Mouse (Mus musculus) CD4-positive, CD25-positive, alpha-beta regulatory T cell, adult 2 months (primary cell): ENCODE measurements around the gene Pgpep1l.

Experiments used
- DNase-seq: peaks from one replicate; pipeline ENCODE4 v3.0.0-alpha.2; 2012; ENCODE audit warnings: low read depth, low spot score

Pgpep1l gene

DNA sequence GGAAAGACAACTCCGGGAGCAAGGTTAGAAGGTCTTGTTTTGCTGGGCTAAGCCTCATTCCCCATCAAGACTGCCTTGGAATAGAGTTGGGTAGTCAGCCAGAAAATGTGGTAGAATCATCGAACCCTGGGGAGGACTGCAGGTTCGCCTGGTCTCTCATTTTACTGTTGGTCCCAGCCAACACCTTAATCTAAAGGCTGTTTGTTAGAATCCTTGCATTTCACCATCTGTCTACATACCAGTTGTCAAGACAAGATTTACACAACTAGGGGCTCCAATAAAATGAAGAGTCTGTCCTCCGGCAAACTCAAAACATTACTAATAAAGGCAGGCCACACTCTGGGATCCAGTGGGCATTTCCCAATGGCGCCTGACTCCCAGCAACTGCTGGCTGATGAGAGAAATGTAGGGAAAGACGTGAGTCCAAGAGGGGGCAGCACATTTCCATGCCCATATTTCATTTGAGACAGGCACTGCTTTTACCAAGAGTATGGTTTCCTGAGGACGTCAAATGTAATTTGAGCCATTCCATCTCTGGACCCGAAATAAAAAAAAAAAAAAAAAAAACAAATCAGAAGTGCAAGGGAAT lies 1.3 kb downstream of the Pgpep1l start:
- DNase-seq, result peak; percentile 19

DNA sequence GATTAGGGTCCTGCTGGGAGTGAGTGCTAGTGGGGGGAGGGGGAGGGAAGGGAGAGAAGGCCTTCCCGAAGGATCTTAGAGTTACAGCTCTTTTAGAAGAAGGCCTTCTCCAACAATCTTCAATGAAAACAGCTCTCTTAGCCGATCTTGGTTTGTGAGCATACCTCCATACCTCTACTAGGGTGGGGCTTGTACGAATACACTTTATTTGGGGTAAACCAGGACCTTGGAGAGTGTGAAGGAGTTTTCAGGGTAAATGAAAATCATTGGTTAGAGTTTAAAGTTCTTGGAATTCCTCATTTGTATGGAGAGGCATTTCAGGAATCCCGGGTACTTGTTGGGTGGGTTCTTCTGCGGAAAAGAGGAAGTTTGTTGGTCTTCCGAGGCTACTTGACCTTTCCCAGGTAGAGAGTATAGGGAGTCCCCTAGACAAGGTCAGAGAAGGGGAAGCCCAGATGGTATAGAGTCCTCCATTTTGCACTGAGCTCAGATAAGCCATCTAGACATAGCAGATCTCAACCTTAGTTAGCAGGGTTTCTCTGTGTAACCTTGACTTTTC lies 4.4 kb downstream of the Pgpep1l start:
- no peak for DNase-seq

DNA sequence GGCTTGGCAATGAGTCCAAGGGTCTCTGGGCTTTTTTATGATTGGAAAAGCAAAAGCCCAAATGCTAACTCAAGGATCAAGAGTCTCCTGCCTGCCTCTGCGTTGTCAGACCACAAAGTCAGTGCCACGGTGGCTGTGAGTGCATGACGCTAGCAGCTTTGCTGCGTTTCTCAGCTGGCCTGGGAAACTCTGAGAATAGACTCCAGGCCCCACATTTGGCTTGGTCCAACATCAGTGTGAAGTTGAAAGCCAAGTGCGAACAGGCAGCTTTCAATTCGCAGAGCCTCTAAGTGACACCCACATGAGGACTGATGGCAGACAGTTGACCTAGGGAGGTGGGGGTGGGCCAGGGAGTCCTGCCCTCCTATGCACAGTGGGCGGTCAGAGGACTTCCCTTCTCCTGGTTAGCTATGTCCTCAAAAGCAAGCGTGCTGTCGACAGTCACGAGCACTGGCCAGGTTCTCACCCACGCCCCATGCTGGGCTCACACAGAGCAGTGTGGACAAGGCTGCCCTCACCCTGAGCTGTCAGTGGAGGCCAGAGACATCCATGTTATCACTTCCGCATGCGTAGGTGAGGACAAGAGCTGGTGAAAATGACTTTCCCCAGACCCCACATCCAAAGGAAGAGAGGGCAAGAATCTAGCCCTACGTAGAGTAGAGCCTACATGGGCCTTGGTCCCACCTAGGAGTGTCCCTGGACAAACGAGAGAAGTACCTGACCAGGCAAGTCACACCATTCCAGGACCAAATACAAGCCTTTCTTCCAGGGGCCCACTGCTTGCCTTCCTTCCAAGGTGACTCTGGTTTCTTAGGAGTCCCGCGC lies 5.5 kb downstream of the Pgpep1l start:
- peak; percentile 55 for DNase-seq

DNA sequence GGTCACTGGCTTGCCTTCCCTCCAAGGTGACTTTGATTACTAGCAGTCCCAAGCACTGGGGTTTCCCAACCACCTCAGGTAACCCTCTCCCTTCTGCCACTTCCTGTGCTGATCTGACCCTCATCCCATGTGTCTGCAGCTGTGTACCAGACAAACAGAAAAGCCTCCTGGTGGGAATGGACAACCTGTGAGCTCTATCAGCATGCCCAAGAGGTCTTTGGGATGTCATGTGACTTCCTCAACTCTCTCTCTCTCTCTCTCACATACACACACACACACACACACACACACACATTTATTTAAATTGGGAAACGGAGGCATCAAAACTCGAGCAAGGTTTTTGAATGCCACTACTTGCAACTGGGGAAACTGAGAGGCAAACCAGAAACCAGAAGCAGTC lies 6.3 kb downstream of the Pgpep1l start:
- peak; percentile 39 for DNase-seq

DNA sequence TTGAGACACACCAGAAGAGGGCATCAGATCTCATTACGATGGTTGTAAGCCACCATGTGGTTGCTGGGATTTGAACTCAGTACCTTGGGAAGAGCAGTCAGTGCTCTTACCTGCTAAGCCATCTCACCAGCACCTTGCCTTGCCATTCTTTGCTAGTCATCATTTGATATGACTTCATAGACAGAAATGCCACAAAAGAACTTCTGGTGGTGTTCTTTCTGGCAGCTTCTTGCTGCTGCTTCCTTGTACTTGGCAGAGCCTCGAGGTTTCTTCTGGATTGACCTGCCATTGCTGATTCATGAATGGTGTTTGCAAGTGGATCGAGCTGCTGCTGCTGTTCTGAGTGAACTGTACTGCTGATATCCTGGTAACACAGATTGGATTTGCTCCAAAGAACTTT lies 13.1 kb downstream of the Pgpep1l start:
- peak; percentile 47 for DNase-seq

DNA sequence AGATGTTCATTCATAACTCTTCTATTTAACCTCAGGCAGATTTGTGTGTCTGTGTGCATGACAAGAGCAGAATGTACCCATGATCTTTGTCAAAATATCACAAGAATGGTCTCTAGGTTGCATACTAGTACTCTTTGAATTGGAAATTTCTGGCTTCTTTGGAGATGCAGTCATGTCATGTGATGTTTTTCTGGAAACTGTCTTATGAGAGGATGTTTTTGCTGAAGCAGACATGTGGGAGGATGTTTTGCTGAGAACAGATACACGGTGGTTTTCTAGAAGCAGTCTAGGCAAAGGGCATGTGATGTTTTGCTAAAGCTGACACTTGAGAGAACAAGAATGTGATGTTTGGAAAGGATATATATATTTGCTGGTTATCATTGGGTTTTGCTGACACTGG lies 13.6 kb downstream of the Pgpep1l start:
- peak; percentile 82 for DNase-seq

DNA sequence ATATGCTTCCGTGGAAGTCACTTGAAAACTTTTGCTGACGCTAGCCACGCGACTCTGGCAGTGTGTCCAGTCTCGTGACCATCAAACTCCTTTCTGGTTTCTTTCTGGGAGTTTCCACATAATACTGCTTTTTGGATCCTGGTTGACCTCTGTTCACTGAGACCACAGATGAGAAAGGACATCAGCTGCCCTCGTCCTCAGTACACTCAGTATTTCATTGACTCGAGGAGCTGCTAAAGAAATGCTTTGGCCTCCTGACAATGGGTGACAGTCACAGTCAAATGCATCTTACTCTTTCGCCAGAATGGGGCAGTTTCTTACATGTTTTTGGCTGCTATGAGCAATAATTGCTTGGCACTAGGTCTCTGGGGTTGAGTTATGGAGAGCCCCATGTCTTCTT lies 17.8 kb downstream of the Pgpep1l start:
- DNase-seq, result no peak

DNA sequence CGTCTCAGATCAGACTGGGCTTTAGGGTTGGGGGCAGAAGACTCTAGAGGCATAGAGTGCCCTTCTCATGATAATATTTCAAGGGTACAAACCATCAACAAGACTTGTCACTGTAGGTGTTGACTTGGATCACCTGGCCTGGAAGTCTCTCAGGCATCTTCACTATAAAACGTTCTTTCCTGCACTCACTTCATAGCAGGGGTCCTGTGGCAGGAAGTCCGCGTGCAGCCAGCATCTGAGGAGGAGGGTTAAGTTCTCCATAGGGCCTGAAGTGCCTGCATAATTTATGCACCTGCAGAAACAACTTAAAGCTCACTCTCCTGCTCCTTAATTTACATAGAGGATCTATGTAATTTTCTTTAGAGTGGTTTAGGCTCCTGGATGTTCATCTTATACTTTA lies 18.4 kb downstream of the Pgpep1l start:
- DNase-seq, result no peak

DNA sequence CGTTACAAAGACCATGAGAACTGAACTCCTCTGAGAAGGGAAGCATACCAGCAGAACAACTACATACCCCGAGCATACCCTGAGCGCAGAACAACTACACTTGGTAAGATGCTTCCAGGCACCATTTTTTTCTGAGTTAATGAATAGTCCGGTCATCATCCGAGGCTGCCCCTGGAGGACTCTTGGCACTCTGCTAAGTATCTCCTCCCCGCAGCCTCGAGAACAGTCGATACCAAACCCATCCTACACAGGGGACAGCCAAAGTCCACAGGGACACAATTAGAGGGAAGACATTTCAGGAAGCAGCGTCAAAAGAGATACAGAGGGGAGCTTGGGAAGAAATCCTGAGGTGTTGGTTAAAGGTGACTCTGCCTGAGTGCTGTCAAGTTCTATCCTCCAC lies 22.8 kb downstream of the Pgpep1l start:
- DNase-seq, result no peak

DNA sequence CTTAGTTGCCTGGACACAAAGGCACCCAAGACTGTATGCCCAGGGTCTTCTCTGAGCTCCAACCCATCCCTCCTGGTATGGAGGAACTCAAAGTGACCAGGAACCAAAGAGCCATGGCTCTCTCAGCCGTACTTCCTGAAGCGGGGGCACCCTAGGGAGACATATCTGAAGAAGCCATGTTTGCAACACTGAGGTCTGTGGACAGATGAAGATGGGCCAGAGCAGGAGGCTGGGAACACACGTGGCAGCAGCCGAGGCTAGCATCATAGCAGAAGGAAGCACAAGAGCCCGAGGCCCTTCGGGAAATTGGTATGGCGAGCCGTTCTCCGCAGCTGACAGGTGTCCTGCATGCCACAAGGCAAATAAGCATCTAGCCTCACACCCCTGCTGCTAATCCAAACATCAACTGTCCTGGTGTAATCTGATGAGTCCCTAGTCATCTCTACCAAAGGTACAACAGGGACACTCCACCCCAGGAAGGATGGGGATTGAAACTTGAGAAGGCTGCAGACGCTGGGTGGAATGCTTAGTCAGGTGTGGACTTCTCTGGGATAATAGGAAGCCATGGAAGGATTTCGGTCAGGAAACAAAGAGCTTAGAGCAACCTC lies 24.7 kb downstream of the Pgpep1l start:
- no peak for DNase-seq

DNA sequence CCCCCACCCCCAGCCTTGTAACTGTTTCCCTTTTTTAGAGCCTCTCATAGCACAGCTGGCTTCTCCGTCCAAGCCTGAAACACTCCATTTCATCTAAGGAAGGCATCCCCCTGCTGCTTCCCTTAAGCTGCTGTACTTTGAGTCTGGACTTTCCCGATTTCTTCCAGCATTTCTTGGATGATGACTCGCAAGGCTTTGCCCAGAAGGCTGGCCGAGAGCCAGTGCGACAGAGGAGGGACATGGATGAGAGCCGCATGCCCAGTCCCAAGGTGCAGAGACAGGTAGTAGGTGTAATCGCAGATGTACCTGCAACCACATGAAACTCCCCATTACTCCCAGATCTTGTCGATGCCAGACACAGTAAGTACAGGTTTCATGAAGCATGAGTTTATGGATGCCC lies 27.2 kb downstream of the Pgpep1l start:
- no peak for DNase-seq

DNA sequence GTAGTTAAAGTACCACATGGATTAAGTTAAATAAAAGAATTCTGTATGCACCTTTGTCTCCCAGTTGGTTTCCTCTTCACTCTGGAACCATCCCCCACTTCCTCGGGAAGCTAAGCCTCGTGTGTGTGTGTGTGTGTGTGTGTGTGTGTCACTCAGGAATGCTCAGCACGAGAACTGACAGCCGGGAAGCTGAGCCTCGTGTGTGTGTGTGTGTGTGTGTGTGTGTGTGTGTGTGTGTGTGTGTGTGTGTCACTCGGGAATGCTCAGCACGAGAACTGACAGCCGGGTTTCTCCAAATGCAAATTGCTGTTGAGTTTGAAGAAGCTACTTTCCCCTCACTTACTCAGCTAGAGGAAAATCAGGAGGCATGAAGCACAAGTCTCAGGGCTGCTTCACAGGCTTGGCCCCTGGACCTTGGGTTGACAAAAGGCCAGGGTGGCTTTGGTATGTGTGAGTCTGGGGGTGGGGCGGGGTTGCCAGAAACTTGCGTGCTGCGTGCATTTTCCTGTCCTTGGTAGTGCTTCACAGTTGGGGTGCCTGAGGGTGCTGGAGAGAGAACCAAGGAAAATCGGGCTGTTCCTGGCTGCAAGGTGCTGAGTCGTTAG lies 30.3 kb downstream of the Pgpep1l start:
- no peak for DNase-seq

DNA sequence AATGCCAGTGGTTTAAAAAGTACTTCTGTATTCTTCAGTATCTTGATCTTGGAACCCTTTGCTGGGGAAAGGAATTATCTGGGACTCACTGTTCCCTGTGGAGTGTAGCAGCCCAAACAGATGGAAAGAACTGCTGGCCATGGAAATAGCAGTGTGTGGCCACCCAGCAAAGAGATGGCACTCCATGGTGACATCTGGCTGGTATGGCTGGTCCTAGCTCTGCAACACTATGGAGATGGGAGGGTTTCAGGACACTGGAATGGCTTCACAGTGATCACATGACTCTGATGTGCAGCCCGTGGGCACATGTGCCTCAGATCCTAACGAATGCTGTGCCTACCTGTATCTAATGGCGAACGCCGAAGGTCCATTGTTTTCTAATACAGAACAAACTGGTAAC lies 31.5 kb downstream of the Pgpep1l start:
- no peak for DNase-seq

DNA sequence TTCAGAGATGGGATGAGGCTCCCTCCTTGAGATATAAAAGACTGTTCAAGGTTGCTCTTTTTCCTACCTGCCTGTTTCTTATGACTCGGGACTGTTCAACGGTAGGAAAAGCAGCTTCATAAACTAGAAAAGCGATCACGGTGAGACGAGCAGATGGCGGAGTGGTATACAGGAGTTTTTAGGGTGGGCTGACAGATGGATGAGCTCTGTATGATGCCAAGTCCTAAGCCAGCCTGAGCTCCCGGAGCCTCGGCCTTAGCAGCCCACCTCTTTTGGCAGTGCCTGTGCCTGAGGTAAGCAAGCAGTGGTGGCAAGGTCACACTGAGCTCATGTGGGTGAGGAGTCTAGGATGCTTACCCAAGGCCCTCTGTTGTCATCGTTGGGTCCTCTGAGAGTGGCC lies 33.2 kb downstream of the Pgpep1l start:
- DNase-seq, result no peak

DNA sequence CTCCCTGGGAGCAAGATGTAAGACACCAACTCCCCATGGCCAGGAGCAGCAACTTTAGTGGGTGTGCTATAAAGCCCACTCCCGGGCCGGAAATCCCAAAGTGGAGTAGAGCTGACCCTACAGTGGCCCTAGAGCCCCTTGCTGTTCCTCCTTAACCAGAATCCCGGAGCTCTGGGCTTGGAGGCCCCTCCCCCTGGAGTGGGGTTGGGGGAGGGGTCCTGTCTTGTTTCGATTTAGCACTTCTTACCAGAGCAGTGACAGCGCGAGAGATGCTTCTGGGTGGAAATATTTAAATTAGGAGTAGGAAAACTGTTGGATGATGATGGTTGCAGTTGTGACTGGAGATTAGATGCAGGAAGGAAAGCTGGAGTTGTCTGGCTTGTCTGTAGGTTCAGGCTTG lies 35.5 kb downstream of the Pgpep1l start:
- no peak for DNase-seq

DNA sequence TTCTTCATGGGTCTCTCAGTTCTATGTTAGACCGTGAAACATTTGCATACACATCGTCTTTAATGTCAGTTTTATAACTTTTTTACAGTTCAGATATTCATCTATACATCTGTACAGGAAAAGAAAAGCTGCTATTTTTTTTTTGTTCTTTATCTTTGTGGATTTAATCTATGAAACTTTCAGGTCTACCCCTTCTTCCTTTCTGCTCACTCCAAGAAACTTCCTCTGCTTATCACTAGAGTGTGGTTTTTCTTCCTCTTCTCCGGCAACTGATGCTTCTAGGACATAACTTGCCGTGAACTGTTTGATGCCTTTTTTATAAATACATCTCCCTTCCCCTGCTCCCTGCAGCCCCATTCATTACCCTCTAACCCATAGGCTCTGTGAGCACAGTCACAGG lies 36.4 kb downstream of the Pgpep1l start:
- DNase-seq, result no peak

DNA sequence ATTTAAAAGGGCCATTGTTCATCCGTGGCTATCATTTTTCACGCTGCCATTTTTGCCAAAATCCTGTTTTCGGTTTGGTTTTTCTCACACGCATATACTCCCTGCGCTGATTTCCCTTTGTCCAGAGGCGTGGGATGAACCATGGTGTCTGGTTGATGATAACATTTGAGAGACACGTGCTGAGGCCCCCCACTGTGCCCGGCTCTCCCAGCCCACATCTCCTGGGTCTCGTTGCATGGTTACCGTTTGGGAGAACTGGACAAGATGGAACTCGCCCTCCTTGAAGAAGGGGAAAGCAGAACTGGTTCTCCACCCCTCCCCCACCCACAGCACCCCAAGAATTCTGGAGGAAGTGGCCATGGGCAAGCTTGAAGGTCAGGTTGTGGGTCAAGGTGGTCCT lies 37.0 kb downstream of the Pgpep1l start:
- DNase-seq, result no peak

DNA sequence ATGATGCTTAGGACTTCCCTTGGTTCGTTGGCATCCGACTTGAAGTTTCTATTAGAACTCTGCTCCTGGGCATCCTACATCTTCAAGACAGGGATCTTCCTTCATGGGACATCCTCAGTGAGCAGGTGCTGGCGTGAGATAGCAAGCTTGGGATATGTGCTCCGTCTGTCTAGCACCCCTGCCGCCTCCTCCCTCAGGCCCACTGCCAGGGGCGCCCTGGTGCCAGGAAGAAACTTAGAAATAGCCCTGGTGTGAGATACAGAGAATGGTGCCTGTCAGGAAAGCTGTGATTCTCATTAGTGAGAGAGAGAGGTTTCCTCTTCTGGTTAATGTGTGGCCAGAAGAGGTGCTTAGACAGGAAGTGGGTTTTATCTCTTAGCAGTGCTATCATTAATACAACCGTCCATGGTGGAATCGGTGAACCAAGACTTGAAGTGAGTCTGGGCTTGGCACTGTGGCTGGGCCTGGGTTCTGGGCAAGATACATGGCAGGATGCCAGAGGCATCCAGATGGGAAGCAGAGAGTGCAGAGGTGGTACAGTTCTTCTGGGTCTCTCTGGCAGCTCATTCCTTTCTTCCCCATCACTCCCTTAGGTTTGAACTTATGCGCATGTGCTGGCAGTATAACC lies 38.5 kb downstream of the Pgpep1l start:
- DNase-seq, result peak; percentile 61

DNA sequence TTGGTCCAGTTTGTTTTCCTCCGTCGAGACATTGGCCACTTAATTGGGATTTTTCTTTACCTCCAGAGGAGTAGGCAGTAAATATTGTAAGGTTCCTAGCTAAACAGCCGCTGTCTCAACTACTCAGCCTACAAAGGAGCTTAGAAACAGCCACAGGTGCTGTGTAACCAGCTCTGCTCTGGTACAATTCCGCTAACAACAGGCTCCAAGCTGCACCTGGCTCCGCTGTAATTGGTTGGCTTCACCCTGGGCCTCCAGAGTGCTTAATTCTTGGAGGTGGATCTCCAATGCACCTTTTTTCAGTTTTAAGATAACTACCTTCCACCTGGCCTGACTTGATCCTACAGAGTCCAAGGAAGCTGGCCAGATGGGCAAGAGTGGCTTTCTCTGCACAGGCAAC lies 40.0 kb downstream of the Pgpep1l start:
- DNase-seq, result no peak

DNA sequence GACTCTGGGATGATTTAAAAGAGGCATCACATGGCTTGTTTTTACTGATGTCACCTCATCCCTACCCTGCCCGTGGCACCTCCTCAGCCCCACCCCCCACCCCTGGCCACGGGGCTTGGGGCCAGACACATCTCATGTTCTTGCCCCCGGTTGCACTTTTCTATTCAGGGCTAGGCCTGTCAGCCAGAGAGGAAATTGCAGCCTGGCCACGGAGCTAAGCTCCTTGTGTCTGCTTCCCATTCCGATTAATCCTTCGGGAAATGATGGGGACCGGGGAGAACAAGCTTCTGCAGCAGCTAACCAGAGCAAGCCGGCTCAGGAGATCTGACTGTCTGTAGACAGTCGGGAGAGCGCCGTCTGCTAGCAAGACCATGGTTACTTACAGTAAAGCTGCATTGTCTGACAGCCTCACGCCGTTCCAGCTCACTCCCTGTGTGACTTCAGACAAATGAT lies 40.7 kb downstream of the Pgpep1l start:
- no peak for DNase-seq

DNA sequence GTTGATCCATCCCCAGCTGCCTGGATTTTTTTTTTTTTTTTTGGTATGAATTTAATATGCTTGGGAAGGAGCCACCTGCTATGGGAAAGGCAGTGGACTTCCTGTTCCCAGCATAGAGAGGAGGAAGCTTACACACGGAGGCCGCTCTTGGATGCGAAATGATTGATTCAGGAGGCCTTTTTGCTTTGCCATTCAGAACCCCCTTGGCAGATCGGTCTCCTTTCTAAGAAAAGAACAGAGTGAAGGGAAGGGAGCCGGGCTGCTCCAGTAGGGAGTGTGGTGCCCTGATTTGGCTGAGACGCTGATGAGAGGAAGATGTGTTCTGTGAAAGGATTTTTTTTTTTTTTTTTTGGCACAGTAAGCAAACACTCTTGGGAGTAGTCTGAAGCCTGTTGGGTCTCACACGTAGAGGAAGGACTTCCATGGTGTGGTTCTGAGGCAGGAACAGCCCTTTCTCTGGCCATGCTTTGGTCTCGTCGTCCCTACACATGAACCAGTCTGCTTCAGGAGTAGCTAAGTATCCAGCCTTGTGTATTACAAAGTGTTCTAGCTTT lies 42.3 kb downstream of the Pgpep1l start:
- DNase-seq, result no peak

DNA sequence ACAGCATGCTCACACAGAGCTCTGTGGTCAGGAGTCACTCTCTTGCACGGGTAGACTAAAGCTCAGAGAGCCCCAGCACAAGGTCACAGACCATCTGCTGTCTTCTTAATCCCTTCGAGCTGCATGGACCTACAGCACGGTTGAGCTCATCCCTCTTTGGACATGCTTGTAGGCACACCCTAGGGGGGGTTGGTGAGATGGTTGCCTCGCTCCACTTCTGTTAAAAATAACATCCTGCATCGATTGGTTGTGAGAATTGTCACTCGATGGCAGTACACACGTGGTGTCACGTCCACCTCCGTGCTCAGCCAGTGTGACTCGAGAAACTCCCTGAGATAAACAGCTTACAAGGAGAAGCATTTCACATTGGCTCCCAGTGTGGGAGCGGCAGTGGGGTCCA lies 45.2 kb downstream of the Pgpep1l start:
- no peak for DNase-seq
